Mouse (Mus musculus) limb, embryonic 14.5 days (tissue): ENCODE measurements around the gene Ormdl2. TPM values are rescaled to one million over a fixed set of nuclear protein-coding genes. Genes with fewer than 3 reads are reported as not detected.
A peak's percentile ranks its signal among the peaks of the same experiment; 100 is the strongest.

Source experiments
- ATAC-seq: fragments of 200-750 bp; cut with Nextera tagmentation; 2 replicates; pipeline ENCODE4 v1.8.0; 2017; ENCODE audit warnings: low read depth, moderate number of reproducible peaks, moderate TSS enrichment; ENCODE audit not compliant: low FRiP score
- DNase-seq: peaks from one replicate; pipeline ENCODE4 v3.0.0-alpha.2; 2015; ENCODE audit warnings: low spot score
- H3K27ac ChIP-seq: fragments of 300-500 bp; sonication (generic); replicated peaks from 2 replicates; pipeline ENCODE4 v1.5.1; 2014; ENCODE audit warnings: low read depth, mild to moderate bottlenecking, low read length, moderate library complexity, mixed read lengths
- H3K27me3 ChIP-seq: fragments of 300-500 bp; sonication (generic); 2 replicates; pipeline ENCODE4 v1.6.1; 2014; ENCODE audit warnings: low read length, mixed read lengths; ENCODE audit not compliant: control insufficient read depth, insufficient read depth
- H3K36me3 ChIP-seq: fragments of 300-500 bp; sonication (generic); 2 replicates; pipeline ENCODE4 v1.6.1; 2014; ENCODE audit warnings: mild to moderate bottlenecking, low read length, moderate library complexity, mixed read lengths; ENCODE audit not compliant: control insufficient read depth, insufficient read depth
- H3K4me1 ChIP-seq: fragments of 300-500 bp; sonication (generic); 2 replicates; pipeline ENCODE4 v1.6.1; 2014; ENCODE audit warnings: antibody characterized with exemption, low read length, mixed read lengths; ENCODE audit not compliant: control insufficient read depth, insufficient read depth
- H3K4me2 ChIP-seq: fragments of 300-500 bp; sonication (generic); replicated peaks from 2 replicates; pipeline ENCODE4 v1.6.1; 2014; ENCODE audit warnings: low read depth, mild to moderate bottlenecking, low read length, moderate library complexity; ENCODE audit not compliant: severe bottlenecking
- H3K4me3 ChIP-seq: fragments of 300-500 bp; sonication (generic); replicated peaks from 2 replicates; pipeline ENCODE4 v1.5.1; 2014; ENCODE audit warnings: low read length
- H3K9ac ChIP-seq: fragments of 300-500 bp; sonication (generic); 2 replicates; pipeline ENCODE4 v1.6.1; 2014; ENCODE audit warnings: mild to moderate bottlenecking, low read depth, low read length, moderate library complexity; ENCODE audit not compliant: severe bottlenecking
- H3K9me3 ChIP-seq: fragments of 300-500 bp; sonication (generic); 2 replicates; pipeline ENCODE4 v1.6.1; 2016; ENCODE audit warnings: low read length; ENCODE audit not compliant: control insufficient read depth
- POLR2A ChIP-seq: fragments of 200-500 bp; IDR thresholded peaks from 2 replicates; pipeline ENCODE4 v1.8.0; 2012; ENCODE audit warnings: inconsistent platforms, mild to moderate bottlenecking, moderate library complexity, borderline replicate concordance; ENCODE audit not compliant: insufficient read depth, insufficient read length; ENCODE audit errors: extremely low read depth
- WGBS: fragments of 180-500 bp; shearing (Covaris S2); extraction: QIAGEN DNeasy Blood & Tissue Kit; methylation state at CpG from one replicate; pipeline ENCODE4 v1.1.7; 2014; 5-methylcytosine and 5-hydroxymethylcytosine counted together
- polyA plus RNA-seq, 2 experiments: library from polyadenylated mRNA; depleted of rRNA in 1 of 2; stranded (reverse) in 1 of 2; unstranded in 1 of 2; fragments of >200 nt; fragmentation: Nextera tagmentation in 1 of 2; extraction: Ambion mirVana in 1 of 2; gene quantifications; 2 replicates each; pipeline versions ENCODE4 v1.2.1 to v1.2.3; 2012 to 2014

Ormdl2 gene
- polyA plus RNA-seq, 2 experiments: 31.6 to 52.7 TPM

DNA sequence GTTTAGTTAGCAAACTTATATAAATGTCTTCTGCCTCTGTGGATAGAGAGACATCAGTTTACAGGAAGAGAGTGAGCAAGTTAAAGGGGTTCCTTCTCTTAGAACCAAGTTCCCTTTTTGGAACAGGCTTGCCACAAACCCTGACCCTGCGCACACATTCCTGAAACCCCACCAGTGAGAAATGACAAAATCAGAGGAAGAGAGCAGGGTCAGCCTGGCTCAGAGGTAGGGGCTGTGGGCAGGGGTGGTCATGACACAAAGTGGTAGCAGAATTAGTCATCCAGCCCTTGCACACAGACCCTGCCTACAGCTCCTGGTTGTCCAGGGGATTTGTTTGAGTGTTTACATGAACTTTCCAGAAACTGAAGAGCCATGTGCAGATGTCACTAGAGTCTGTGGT lies 41.2 kb downstream of the Ormdl2 start:
- H3K27me3 ChIP-seq: no peaks in the 10 kb centered on the region

GRCm38 (mm10) chr10:128779011-128779795 lies 42.2 kb downstream of the Ormdl2 start:
- H3K4me2 ChIP-seq: no peak overlapping the region
- TF ChIP-seq POLR2A: no peak
- H3K9ac ChIP-seq: 0 out of 2 replicates have a peak overlapping the region, but pooled peaks have one; percentile 29
- ATAC-seq (peak; percentile 91), DNase-seq (peak; percentile 83)
- no peaks in the 10 kb centered on the region for H3K9me3 ChIP-seq
- peaks cover 10% of the 10 kb centered on the region for H3K4me1 ChIP-seq
- peak overlapping the region; percentile 76 for H3K27ac ChIP-seq
- H3K27me3 ChIP-seq: no peaks in the 10 kb centered on the region
- H3K36me3 ChIP-seq: no peaks in the 10 kb centered on the region
- no peak overlapping the region for H3K4me3 ChIP-seq
- WGBS: 20% methylated on average over 8 of the region's 8 CpGs

More for the DNA sequence above, 41.2 kb downstream of the Ormdl2 start:
- Histone ChIP-seq H3K4me2 (no peak overlapping the region), H3K27ac (no peak overlapping the region), H3K9ac (no peak overlapping the region), H3K36me3 (no peaks in the 10 kb centered on the region), H3K4me3 (no peak overlapping the region), H3K4me1 (peaks cover 10% of the 10 kb centered on the region), H3K9me3 (no peaks in the 10 kb centered on the region)
- 100% methylated on average over 1 of the region's 1 CpGs for WGBS
- no peak for ATAC-seq
- DNase-seq: no peak
- no peak for TF ChIP-seq POLR2A

DNA sequence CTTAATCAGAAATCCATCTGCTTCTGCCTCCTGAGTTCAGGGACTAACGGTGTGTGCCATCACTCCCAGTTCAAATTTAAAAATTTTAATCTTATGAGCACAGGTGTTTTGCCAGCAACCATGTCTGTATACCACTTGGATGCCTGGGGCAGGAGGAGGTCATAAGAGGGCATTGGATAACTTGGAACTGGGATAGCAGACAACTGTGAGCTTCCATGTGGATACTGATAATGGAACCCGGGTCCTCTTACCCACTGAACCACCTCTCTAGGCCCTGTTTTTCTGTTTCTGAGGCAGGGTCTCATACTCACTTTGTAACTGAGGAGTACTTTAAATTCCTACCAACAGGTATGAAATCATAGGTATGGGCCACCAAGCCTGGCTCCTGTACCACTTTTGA lies 43.0 kb downstream of the Ormdl2 start:
- Histone ChIP-seq H3K36me3 (no peaks in the 10 kb centered on the region), H3K4me3 (no peak overlapping the region), H3K9ac (0 out of 2 replicates have a peak overlapping the region, but pooled peaks have one; percentile 29), H3K27me3 (no peaks in the 10 kb centered on the region), H3K4me2 (no peak overlapping the region), H3K4me1 (peaks cover 10% of the 10 kb centered on the region), H3K27ac (0 out of 2 replicates have a peak overlapping the region, but pooled peaks have one; percentile 48), H3K9me3 (no peaks in the 10 kb centered on the region)
- ATAC-seq (no peak), DNase-seq (no peak)
- WGBS: 90% methylated on average over 2 of the region's 2 CpGs
- TF ChIP-seq POLR2A: no peak

DNA sequence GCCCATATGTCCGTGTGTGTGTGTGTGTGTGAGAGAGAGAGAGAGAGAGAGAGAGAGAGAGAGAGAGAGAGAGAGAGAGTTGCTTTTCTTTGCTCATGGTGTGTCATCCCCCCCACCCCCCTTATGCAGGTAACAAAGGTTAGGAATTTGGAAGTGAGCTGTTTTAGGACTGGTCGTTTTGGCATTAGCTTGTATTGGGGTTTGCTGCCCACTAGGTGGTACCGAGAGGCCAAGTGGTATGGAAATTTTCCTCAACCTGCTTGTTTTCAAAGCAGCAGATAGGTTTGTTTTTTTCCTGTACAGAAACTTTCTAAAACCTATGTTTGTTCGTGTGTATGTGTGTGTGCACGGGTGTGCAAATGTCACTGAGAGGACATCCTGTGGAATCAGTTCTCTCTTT lies 47.8 kb downstream of the Ormdl2 start:
- Histone ChIP-seq H3K27me3 (no peaks in the 10 kb centered on the region), H3K27ac (no peak overlapping the region), H3K36me3 (no peaks in the 10 kb centered on the region), H3K4me2 (no peak overlapping the region), H3K9ac (no peak overlapping the region), H3K4me1 (no peaks in the 10 kb centered on the region), H3K4me3 (no peak overlapping the region), H3K9me3 (no peaks in the 10 kb centered on the region)
- ATAC-seq (no peak), DNase-seq (no peak)
- 19% methylated on average over 5 of the region's 5 CpGs for whole genome bisulfite sequencing
- no peak for TF ChIP-seq POLR2A

DNA sequence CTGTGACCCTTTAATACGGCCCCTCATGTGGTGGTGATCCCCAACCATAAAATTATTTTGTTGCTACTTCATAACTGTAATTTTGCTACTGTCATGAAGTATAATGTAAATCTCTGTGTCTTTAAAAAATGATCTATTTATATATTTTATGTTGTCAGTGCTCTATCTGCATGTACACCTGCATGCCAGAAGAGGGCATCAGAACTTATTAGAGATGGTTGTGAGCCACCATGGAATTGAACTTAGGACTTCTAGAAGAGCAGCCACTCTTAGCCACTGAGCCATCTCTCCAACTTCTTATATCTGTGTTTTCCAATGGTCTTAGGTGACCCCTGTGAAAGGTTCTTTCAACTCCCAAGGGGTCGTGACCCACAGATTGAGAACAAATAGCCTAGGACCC lies 48.5 kb downstream of the Ormdl2 start:
- Histone ChIP-seq H3K27me3 (no peaks in the 10 kb centered on the region), H3K9ac (no peak overlapping the region), H3K27ac (no peak overlapping the region), H3K4me2 (no peak overlapping the region), H3K36me3 (no peaks in the 10 kb centered on the region), H3K4me3 (no peak overlapping the region), H3K9me3 (no peaks in the 10 kb centered on the region), H3K4me1 (no peaks in the 10 kb centered on the region)
- WGBS: 86% methylated on average over 2 of the region's 2 CpGs
- ATAC-seq: no peak
- no peak for DNase-seq
- TF ChIP-seq POLR2A: no peak

Other genes starting within 250 kb of the Ormdl2 start
- 17.5 and 18.2 TPM in 2 replicates for gene Erbb3, start 232.0 kb downstream of the Ormdl2 start, polyA plus RNA-seq (2012; rRNA removed)
- 19.6 and 21.1 TPM in 2 replicates for gene Erbb3, start 232.0 kb downstream of the Ormdl2 start, polyA plus RNA-seq (2014; fragmentation: Nextera tagmentation; extraction: Ambion mirVana)
- 1,619 and 1,662 TPM in 2 replicates for gene Rps26, start 194.9 kb downstream of the Ormdl2 start, polyA plus RNA-seq (2012; rRNA removed)
- 1,135 and 1,177 TPM in 2 replicates for gene Rps26, start 194.9 kb downstream of the Ormdl2 start, polyA plus RNA-seq (2014; fragmentation: Nextera tagmentation; extraction: Ambion mirVana)
- gene Ikzf4, start 175.7 kb downstream of the Ormdl2 start, polyA plus RNA-seq (2012; rRNA removed): 8.0 and 10.3 TPM in 2 replicates
- gene Ikzf4, start 175.7 kb downstream of the Ormdl2 start, polyA plus RNA-seq (2014; fragmentation: Nextera tagmentation; extraction: Ambion mirVana): 4.6 and 5.2 TPM in 2 replicates
- 17.0 and 17.7 TPM in 2 replicates for gene Suox, start 147.6 kb downstream of the Ormdl2 start, polyA plus RNA-seq (2012; rRNA removed)
- gene Suox, start 147.6 kb downstream of the Ormdl2 start, polyA plus RNA-seq (2014; fragmentation: Nextera tagmentation; extraction: Ambion mirVana): 13.1 and 16.3 TPM in 2 replicates
- gene Rab5b, start 125.4 kb downstream of the Ormdl2 start, polyA plus RNA-seq (2012; rRNA removed): 88.3 and 96.3 TPM in 2 replicates
- gene Rab5b, start 125.4 kb downstream of the Ormdl2 start, polyA plus RNA-seq (2014; fragmentation: Nextera tagmentation; extraction: Ambion mirVana): 78.8 and 86.9 TPM in 2 replicates
- 3.7 and 3.8 TPM in 2 replicates for gene Pmel, start 117.5 kb downstream of the Ormdl2 start, polyA plus RNA-seq (2012; rRNA removed)
- 4.6 and 5.5 TPM in 2 replicates for gene Pmel, start 117.5 kb downstream of the Ormdl2 start, polyA plus RNA-seq (2014; fragmentation: Nextera tagmentation; extraction: Ambion mirVana)
- 132 and 148 TPM in 2 replicates for gene Cdk2, start 116.6 kb downstream of the Ormdl2 start, polyA plus RNA-seq (2012; rRNA removed)
- 106 and 115 TPM in 2 replicates for gene Cdk2, start 116.6 kb downstream of the Ormdl2 start, polyA plus RNA-seq (2014; fragmentation: Nextera tagmentation; extraction: Ambion mirVana)
- gene Dgka, start 76.8 kb downstream of the Ormdl2 start, polyA plus RNA-seq (2012; rRNA removed): 23.0 and 26.6 TPM in 2 replicates
- gene Dgka, start 76.8 kb downstream of the Ormdl2 start, polyA plus RNA-seq (2014; fragmentation: Nextera tagmentation; extraction: Ambion mirVana): 18.4 and 19.9 TPM in 2 replicates
- 49.9 and 60.3 TPM in 2 replicates for gene Pym1, start 73.8 kb downstream of the Ormdl2 start, polyA plus RNA-seq (2012; rRNA removed)
- gene Pym1, start 73.8 kb downstream of the Ormdl2 start, polyA plus RNA-seq (2014; fragmentation: Nextera tagmentation; extraction: Ambion mirVana): 36.0 and 36.8 TPM in 2 replicates
- gene Mmp19, start 30.7 kb downstream of the Ormdl2 start, polyA plus RNA-seq (2012; rRNA removed): 1.4 TPM in 2 replicates
- gene Mmp19, start 30.7 kb downstream of the Ormdl2 start, polyA plus RNA-seq (2014; fragmentation: Nextera tagmentation; extraction: Ambion mirVana): 0.86 and 1.1 TPM in 2 replicates
- gene Dnajc14, start 17.6 kb downstream of the Ormdl2 start, polyA plus RNA-seq (2012; rRNA removed): 26.3 and 30.6 TPM in 2 replicates
- gene Dnajc14, start 17.6 kb downstream of the Ormdl2 start, polyA plus RNA-seq (2014; fragmentation: Nextera tagmentation; extraction: Ambion mirVana): 44.5 and 45.7 TPM in 2 replicates
- 41.3 and 59.1 TPM in 2 replicates for gene Tmem198b, start 17.3 kb downstream of the Ormdl2 start, polyA plus RNA-seq (2012; rRNA removed)
- 14.9 and 18.6 TPM in 2 replicates for gene Tmem198b, start 17.3 kb downstream of the Ormdl2 start, polyA plus RNA-seq (2014; fragmentation: Nextera tagmentation; extraction: Ambion mirVana)
- 68.2 and 122 TPM in 2 replicates for gene Sarnp, start 4.3 kb downstream of the Ormdl2 start, polyA plus RNA-seq (2012; rRNA removed)
- 200 TPM in 2 replicates for gene Sarnp, start 4.3 kb downstream of the Ormdl2 start, polyA plus RNA-seq (2014; fragmentation: Nextera tagmentation; extraction: Ambion mirVana)
- gene Gdf11, start 70.1 kb upstream of the Ormdl2 start, polyA plus RNA-seq (2012; rRNA removed): 10.8 and 11.8 TPM in 2 replicates
- gene Gdf11, start 70.1 kb upstream of the Ormdl2 start, polyA plus RNA-seq (2014; fragmentation: Nextera tagmentation; extraction: Ambion mirVana): 6.3 and 9.2 TPM in 2 replicates
- gene Cd63, start 79.3 kb upstream of the Ormdl2 start, polyA plus RNA-seq (2012; rRNA removed): 346 and 448 TPM in 2 replicates
- gene Cd63, start 79.3 kb upstream of the Ormdl2 start, polyA plus RNA-seq (2014; fragmentation: Nextera tagmentation; extraction: Ambion mirVana): 942 and 957 TPM in 2 replicates
- gene Rdh5, start 101.2 kb upstream of the Ormdl2 start, polyA plus RNA-seq (2012; rRNA removed): 17.9 and 23.2 TPM in 2 replicates
- gene Rdh5, start 101.2 kb upstream of the Ormdl2 start, polyA plus RNA-seq (2014; fragmentation: Nextera tagmentation; extraction: Ambion mirVana): 11.8 and 12.5 TPM in 2 replicates
- gene Bloc1s1, start 102.4 kb upstream of the Ormdl2 start, polyA plus RNA-seq (2012; rRNA removed): 211 and 285 TPM in 2 replicates
- 242 and 262 TPM in 2 replicates for gene Bloc1s1, start 102.4 kb upstream of the Ormdl2 start, polyA plus RNA-seq (2014; fragmentation: Nextera tagmentation; extraction: Ambion mirVana)
- 22.3 and 24.1 TPM in 2 replicates for gene Itga7, start 112.2 kb upstream of the Ormdl2 start, polyA plus RNA-seq (2012; rRNA removed)
- gene Itga7, start 112.2 kb upstream of the Ormdl2 start, polyA plus RNA-seq (2014; fragmentation: Nextera tagmentation; extraction: Ambion mirVana): 7.0 and 11.5 TPM in 2 replicates
- gene Mettl7b, start 139.3 kb upstream of the Ormdl2 start, polyA plus RNA-seq (2012; rRNA removed): 0.24 and 0.38 TPM in 2 replicates
- 0.21 and 0.80 TPM in 2 replicates for gene Mettl7b, start 139.3 kb upstream of the Ormdl2 start, polyA plus RNA-seq (2014; fragmentation: Nextera tagmentation; extraction: Ambion mirVana)
- not detected in 2 replicates for gene Olfr9, start 167.8 kb upstream of the Ormdl2 start, polyA plus RNA-seq (2012; rRNA removed)
- not detected in 2 replicates for gene Olfr9, start 167.8 kb upstream of the Ormdl2 start, polyA plus RNA-seq (2014; fragmentation: Nextera tagmentation; extraction: Ambion mirVana)
- not detected in 2 replicates for gene Olfr763, start 189.1 kb upstream of the Ormdl2 start, polyA plus RNA-seq (2012; rRNA removed)
- gene Olfr763, start 189.1 kb upstream of the Ormdl2 start, polyA plus RNA-seq (2014; fragmentation: Nextera tagmentation; extraction: Ambion mirVana): not detected in 2 replicates
- 0.01 TPM in 1 of 2 replicates, not detected in the other for gene Olfr764-ps1, start 218.3 kb upstream of the Ormdl2 start, polyA plus RNA-seq (2012; rRNA removed)
- gene Olfr764-ps1, start 218.3 kb upstream of the Ormdl2 start, polyA plus RNA-seq (2014; fragmentation: Nextera tagmentation; extraction: Ambion mirVana): not detected in 2 replicates
- gene Olfr765, start 228.4 kb upstream of the Ormdl2 start, polyA plus RNA-seq (2012; rRNA removed): not detected in 2 replicates
- gene Olfr765, start 228.4 kb upstream of the Ormdl2 start, polyA plus RNA-seq (2014; fragmentation: Nextera tagmentation; extraction: Ambion mirVana): not detected in 2 replicates
- gene Olfr766-ps1, start 247.3 kb upstream of the Ormdl2 start, polyA plus RNA-seq (2012; rRNA removed): 0.03 TPM in 1 of 2 replicates, not detected in the other
- gene Olfr766-ps1, start 247.3 kb upstream of the Ormdl2 start, polyA plus RNA-seq (2014; fragmentation: Nextera tagmentation; extraction: Ambion mirVana): not detected in 2 replicates